ENCODE assay signal across 27 mouse cellular contexts in the genomic region with DNA sequence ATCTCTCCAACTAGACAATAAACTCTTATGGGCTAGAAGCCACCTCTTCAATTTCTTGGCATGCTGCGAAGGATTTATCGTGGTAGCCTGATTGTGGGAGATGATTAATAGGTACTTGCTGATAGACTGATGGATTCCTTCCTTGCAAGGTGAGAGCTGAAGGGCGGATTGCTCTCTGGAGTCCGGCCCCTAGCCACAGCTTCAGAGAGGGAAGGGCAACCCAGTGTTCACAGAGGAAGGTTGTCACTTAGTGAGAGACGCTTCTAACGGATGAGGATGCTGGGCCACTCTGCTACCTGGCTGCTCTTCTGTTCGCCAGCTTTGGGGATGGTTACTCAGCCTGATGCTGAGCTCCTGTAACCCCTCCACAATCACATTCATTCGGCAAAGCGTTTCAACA. TPM values are rescaled to one million over a fixed set of nuclear protein-coding genes. Genes with fewer than 3 reads are reported as not detected.
DNase-seq lines count a peak whose midpoint lies in the region; ATAC-seq and TF ChIP-seq lines count a peak whose summit lies in the region.
"Had no signal": no experiment of that assay in that cellular context is flagged by ENCODE, and none has a peak within 500 bp of the region (broad histone marks: within the 10 kb centered on the region; RNA-seq: fewer than 3 reads in every experiment).

No protein-coding gene starts in this region.

- no peak overlapping the region for H3K9ac ChIP-seq in hindbrain, embryonic 12.5 days
- no peak overlapping the region for H3K9ac ChIP-seq in hindbrain, postnatal 0 days (replicated peaks; ENCODE audit: low read length)
- no peak overlapping the region for H3K9ac ChIP-seq in midbrain, embryonic 11.5 days (ENCODE audit: low read length)
- no peak overlapping the region for H3K9ac ChIP-seq in hindbrain, embryonic 16.5 days (ENCODE audit: low read depth, low read length)
- H3K9ac ChIP-seq: embryonic facial prominence, embryonic 13.5 days; forebrain, embryonic 13.5 days; forebrain, postnatal 0 days; heart, embryonic 13.5 days; intestine, embryonic 15.5 days had no signal

- DNase-seq in hindbrain, postnatal 0 days (ENCODE audit: low spot score) = no peak
- DNase-seq in midbrain, embryonic 11.5 days (ENCODE audit: low spot score, missing footprints) = peak; percentile 77
- no peak for DNase-seq in midbrain, embryonic 10.5 days (ENCODE audit: low spot score)
- no peak for DNase-seq in embryo, embryonic 9.5 days (ENCODE audit: extremely low spot score)
- DNase-seq: adrenal gland, adult 2 months; adrenal gland, postnatal 14 days; cerebellum, adult 11 months; cerebellum, adult 2 months; cerebellum, adult 9-11 months; cerebellum, postnatal 25 days; forebrain, postnatal 0 days; gastrocnemius, adult 2 months; gastrocnemius, postnatal 14 days; heart, adult 18-20 months; heart, postnatal 14 days; heart, postnatal 4 days; kidney, adult 18-20 months had no signal

- TF ChIP-seq CTCF in hindbrain, postnatal 0 days (IDR thresholded peaks at IDR 0.05; ENCODE audit: low read depth) = no peak

- H3K27me3 ChIP-seq in hindbrain, embryonic 12.5 days = no peaks in the 10 kb centered on the region
- no peaks in the 10 kb centered on the region for H3K27me3 ChIP-seq in hindbrain, postnatal 0 days (ENCODE audit: insufficient read depth, low read length)
- no peaks in the 10 kb centered on the region for H3K27me3 ChIP-seq in midbrain, embryonic 11.5 days (ENCODE audit: control insufficient read depth, insufficient read depth, low read length)
- H3K27me3 ChIP-seq in midbrain, embryonic 10.5 days (ENCODE audit: low read depth, poor library complexity, severe bottlenecking) = peaks cover 12% of the 10 kb centered on the region; the same call in 1 of the 2 replicates
- 0 out of 2 replicates have a peak, but pooled peaks cover 2% of the 10 kb centered on the region for H3K27me3 ChIP-seq in hindbrain, embryonic 16.5 days (replicated peaks; ENCODE audit: control insufficient read depth, insufficient read depth, low read length)
- H3K27me3 ChIP-seq: embryonic facial prominence, embryonic 13.5 days; intestine, embryonic 15.5 days had no signal

- no peak overlapping the region for H3K4me3 ChIP-seq in hindbrain, embryonic 12.5 days
- no peak overlapping the region for H3K4me3 ChIP-seq in hindbrain, postnatal 0 days (ENCODE audit: low read length)
- H3K4me3 ChIP-seq in midbrain, embryonic 11.5 days (ENCODE audit: low read depth, low read length) = no peak overlapping the region
- H3K4me3 ChIP-seq in midbrain, embryonic 10.5 days = no peak overlapping the region
- no peak overlapping the region for H3K4me3 ChIP-seq in hindbrain, embryonic 16.5 days (ENCODE audit: low read length)
- H3K4me3 ChIP-seq: embryonic facial prominence, embryonic 10.5 days; embryonic facial prominence, embryonic 13.5 days; erythroblast, embryonic 14.5 days; forebrain, embryonic 13.5 days; gastrocnemius, adult 2 months; heart, embryonic 10.5 days; heart, embryonic 13.5 days; intestine, embryonic 15.5 days had no signal

- WGBS in hindbrain, embryonic 12.5 days = 80% methylated on average over 9 of the region's 9 CpGs
- WGBS in hindbrain, postnatal 0 days = 80% methylated on average over 9 of the region's 9 CpGs
- WGBS in midbrain, embryonic 11.5 days = 87% methylated on average over 9 of the region's 9 CpGs
- WGBS in midbrain, embryonic 10.5 days = 85% methylated on average over 9 of the region's 9 CpGs
- 74% methylated on average over 9 of the region's 9 CpGs for WGBS in hindbrain, embryonic 16.5 days

- H3K27ac ChIP-seq in hindbrain, embryonic 12.5 days = 0 out of 2 replicates have a peak overlapping the region, but pooled peaks have one; percentile 1
- no peak overlapping the region for H3K27ac ChIP-seq in hindbrain, postnatal 0 days
- H3K27ac ChIP-seq in midbrain, embryonic 11.5 days (ENCODE audit: low read depth, low read length) = no peak overlapping the region
- H3K27ac ChIP-seq in midbrain, embryonic 10.5 days (replicated peaks) = no peak overlapping the region
- no peak overlapping the region for H3K27ac ChIP-seq in hindbrain, embryonic 16.5 days (ENCODE audit: low read depth, low read length)
- H3K27ac ChIP-seq: embryonic facial prominence, embryonic 10.5 days; embryonic facial prominence, embryonic 13.5 days; forebrain, embryonic 13.5 days; gastrocnemius, adult 2 months; heart, embryonic 10.5 days; heart, embryonic 13.5 days; intestine, embryonic 15.5 days had no signal

- ATAC-seq in hindbrain, embryonic 12.5 days (ENCODE audit: low FRiP score) = no peak
- no peak for ATAC-seq in hindbrain, postnatal 0 days
- ATAC-seq in midbrain, embryonic 11.5 days (ENCODE audit: low FRiP score) = no peak
- ATAC-seq in hindbrain, embryonic 16.5 days = no peak
- ATAC-seq: CD4-positive, CD25-positive, alpha-beta regulatory T cell, adult 4 months; forebrain, embryonic 13.5 days; forebrain, postnatal 0 days; intestine, embryonic 15.5 days had no signal

- H3K9me3 ChIP-seq in hindbrain, embryonic 12.5 days (replicated peaks) = no peaks in the 10 kb centered on the region
- no peaks in the 10 kb centered on the region for H3K9me3 ChIP-seq in hindbrain, postnatal 0 days (ENCODE audit: low read length)
- H3K9me3 ChIP-seq in midbrain, embryonic 11.5 days (ENCODE audit: control insufficient read depth, low read length) = no peaks in the 10 kb centered on the region
- H3K9me3 ChIP-seq in midbrain, embryonic 10.5 days (replicated peaks) = no peaks in the 10 kb centered on the region
- no peaks in the 10 kb centered on the region for H3K9me3 ChIP-seq in hindbrain, embryonic 16.5 days (ENCODE audit: control insufficient read depth, low read length)
- H3K9me3 ChIP-seq: embryonic facial prominence, embryonic 10.5 days; embryonic facial prominence, embryonic 13.5 days; forebrain, embryonic 13.5 days; heart, embryonic 10.5 days; heart, embryonic 13.5 days; intestine, embryonic 15.5 days had no signal

- H3K4me2 ChIP-seq in hindbrain, embryonic 12.5 days (replicated peaks) = 0 out of 2 replicates have a peak overlapping the region, but pooled peaks have one; percentile 1
- no peak overlapping the region for H3K4me2 ChIP-seq in hindbrain, postnatal 0 days (ENCODE audit: low read depth, low read length)
- no peak overlapping the region for H3K4me2 ChIP-seq in midbrain, embryonic 11.5 days
- peak overlapping the region; percentile 19; the same call in 1 of the 2 replicates for H3K4me2 ChIP-seq in hindbrain, embryonic 16.5 days (ENCODE audit: low read length)
- H3K4me2 ChIP-seq: embryonic facial prominence, embryonic 13.5 days; forebrain, embryonic 13.5 days; heart, embryonic 13.5 days; intestine, embryonic 15.5 days had no signal

- H3K36me3 ChIP-seq in hindbrain, embryonic 12.5 days = no peaks in the 10 kb centered on the region
- no peaks in the 10 kb centered on the region for H3K36me3 ChIP-seq in hindbrain, postnatal 0 days (ENCODE audit: insufficient read depth, low read length)
- no peaks in the 10 kb centered on the region for H3K36me3 ChIP-seq in midbrain, embryonic 11.5 days (ENCODE audit: control insufficient read depth, insufficient read depth, low read length)
- no peaks in the 10 kb centered on the region for H3K36me3 ChIP-seq in midbrain, embryonic 10.5 days
- no peaks in the 10 kb centered on the region for H3K36me3 ChIP-seq in hindbrain, embryonic 16.5 days (ENCODE audit: control insufficient read depth, insufficient read depth, low read length)
- H3K36me3 ChIP-seq: embryonic facial prominence, embryonic 10.5 days; embryonic facial prominence, embryonic 13.5 days; heart, embryonic 10.5 days; heart, embryonic 13.5 days; intestine, embryonic 15.5 days had no signal

- peaks cover 15% of the 10 kb centered on the region; the same call in 1 of the 2 replicates for H3K4me1 ChIP-seq in hindbrain, embryonic 12.5 days
- no peaks in the 10 kb centered on the region for H3K4me1 ChIP-seq in hindbrain, postnatal 0 days (ENCODE audit: insufficient read depth, low read length)
- peaks cover 3% of the 10 kb centered on the region for H3K4me1 ChIP-seq in midbrain, embryonic 11.5 days (ENCODE audit: control insufficient read depth, insufficient read depth, low read length)
- peaks cover 26% of the 10 kb centered on the region for H3K4me1 ChIP-seq in midbrain, embryonic 10.5 days
- H3K4me1 ChIP-seq in hindbrain, embryonic 16.5 days (ENCODE audit: control insufficient read depth, insufficient read depth, low read depth, low read length) = no peaks in the 10 kb centered on the region; the same call in 1 of the 2 replicates
- H3K4me1 ChIP-seq: embryonic facial prominence, embryonic 13.5 days; forebrain, embryonic 13.5 days had no signal

RNA-seq across cellular contexts. Expression of a gene that starts 34.6 kb away (rescaled TPM):
- polyA plus RNA-seq in hindbrain, embryonic 12.5 days (2016; fragmentation: Nextera tagmentation; extraction: Ambion mirVana) = 49.8 and 50.7 TPM in 2 replicates
- total RNA-seq in hindbrain, postnatal 0 days (2014; rRNA removed) = 26.4 and 31.0 TPM in 2 replicates
- 23.0 and 25.1 TPM in 2 replicates for polyA plus RNA-seq in hindbrain, postnatal 0 days (2015; fragmentation: Nextera tagmentation; extraction: Ambion mirVana)
- 56.7 and 59.0 TPM in 2 replicates for polyA plus RNA-seq in midbrain, embryonic 11.5 days (2014; fragmentation: Nextera tagmentation; extraction: Ambion mirVana)
- 53.8 and 56.2 TPM in 2 replicates for polyA plus RNA-seq in midbrain, embryonic 10.5 days (2016; fragmentation: Nextera tagmentation; extraction: Ambion mirVana)
- 27.9 TPM in 2 replicates for polyA plus RNA-seq in hindbrain, embryonic 16.5 days (2015; fragmentation: Nextera tagmentation; extraction: Ambion mirVana)

Comparison
In these comparisons a context has a peak if more than half of its experiments do, and no peak if none do; other contexts are left out.
1. H3K4me2 ChIP-seq: peak in hindbrain, embryonic 12.5 days (single experiment) and hindbrain, embryonic 16.5 days (single experiment); none in hindbrain, postnatal 0 days (single experiment) and midbrain, embryonic 11.5 days (single experiment).